Mouse (Mus musculus) C2C12 (cell line): ENCODE measurements around the gene Pglyrp1.

Experiments used
- CEBPB ChIP-seq: IDR thresholded peaks from one replicate; pipeline ENCODE4 v1.6.1; 2011; ENCODE audit warnings: low read depth, mild to moderate bottlenecking, control low read depth, moderate library complexity
- CTCF ChIP-seq: IDR thresholded peaks from one replicate; pipeline ENCODE4 v1.5.1; 2011; ENCODE audit not compliant: control insufficient read depth, insufficient read depth, insufficient read length
- MAX ChIP-seq: IDR thresholded peaks from one replicate; pipeline ENCODE4 v1.6.1; 2011; ENCODE audit warnings: mild to moderate bottlenecking, control low read depth
- USF1 ChIP-seq: IDR thresholded peaks from one replicate; pipeline ENCODE4 v1.6.1; 2011; ENCODE audit warnings: low read depth, mild to moderate bottlenecking, control low read depth, moderate library complexity

DNA sequence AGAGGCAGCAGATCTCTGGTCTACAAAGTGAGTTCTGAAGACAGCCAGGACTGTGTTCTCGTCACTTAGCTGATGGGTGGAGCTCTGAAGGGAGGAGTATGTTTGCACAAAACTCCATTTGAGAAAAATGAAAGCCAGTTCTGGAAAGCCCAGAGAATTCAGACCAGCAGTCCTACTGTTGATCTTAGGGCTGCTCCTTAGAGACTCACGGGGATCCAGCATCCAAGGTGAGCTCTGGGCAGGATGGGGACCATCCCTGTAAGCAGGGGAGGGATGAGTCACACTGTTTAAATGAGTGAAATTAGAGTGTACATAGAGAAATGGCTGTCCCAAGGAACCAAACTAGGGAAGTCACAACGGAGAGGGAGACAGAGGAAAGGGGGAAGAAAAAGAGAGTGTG, 31.3 kb upstream of the Pglyrp1 start, which contains the start of gene Mill2:
- TF ChIP-seq CTCF, result no peak
- no peak for TF ChIP-seq CEBPB
- TF ChIP-seq MAX, result no peak
- TF ChIP-seq USF1, result no peak
